Mouse (Mus musculus): ENCODE results near the gene Pkib.

- TF ChIP-seq CTCF (IDR thresholded peaks at IDR 0.05; ENCODE audit: low read depth, low read length) = no peak
- TF ChIP-seq POLR2A (IDR thresholded peaks at IDR 0.05; ENCODE audit: borderline replicate concordance, low read depth, low read length) = no peak
Measured at GRCm38 (mm10) chr10:57763044-57763443, 131.3 kb downstream of the Pkib start.
